Mouse (Mus musculus): ENCODE results near the gene Fst. TPM values are rescaled to one million over a fixed set of nuclear protein-coding genes. Genes with fewer than 3 reads are reported as not detected.
A peak's percentile ranks its signal among the peaks of the same experiment; 100 is the strongest.

Gene Fst
- polyA plus RNA-seq (2012; rRNA removed), result 6.8 and 7.6 TPM in 2 replicates

DNA sequence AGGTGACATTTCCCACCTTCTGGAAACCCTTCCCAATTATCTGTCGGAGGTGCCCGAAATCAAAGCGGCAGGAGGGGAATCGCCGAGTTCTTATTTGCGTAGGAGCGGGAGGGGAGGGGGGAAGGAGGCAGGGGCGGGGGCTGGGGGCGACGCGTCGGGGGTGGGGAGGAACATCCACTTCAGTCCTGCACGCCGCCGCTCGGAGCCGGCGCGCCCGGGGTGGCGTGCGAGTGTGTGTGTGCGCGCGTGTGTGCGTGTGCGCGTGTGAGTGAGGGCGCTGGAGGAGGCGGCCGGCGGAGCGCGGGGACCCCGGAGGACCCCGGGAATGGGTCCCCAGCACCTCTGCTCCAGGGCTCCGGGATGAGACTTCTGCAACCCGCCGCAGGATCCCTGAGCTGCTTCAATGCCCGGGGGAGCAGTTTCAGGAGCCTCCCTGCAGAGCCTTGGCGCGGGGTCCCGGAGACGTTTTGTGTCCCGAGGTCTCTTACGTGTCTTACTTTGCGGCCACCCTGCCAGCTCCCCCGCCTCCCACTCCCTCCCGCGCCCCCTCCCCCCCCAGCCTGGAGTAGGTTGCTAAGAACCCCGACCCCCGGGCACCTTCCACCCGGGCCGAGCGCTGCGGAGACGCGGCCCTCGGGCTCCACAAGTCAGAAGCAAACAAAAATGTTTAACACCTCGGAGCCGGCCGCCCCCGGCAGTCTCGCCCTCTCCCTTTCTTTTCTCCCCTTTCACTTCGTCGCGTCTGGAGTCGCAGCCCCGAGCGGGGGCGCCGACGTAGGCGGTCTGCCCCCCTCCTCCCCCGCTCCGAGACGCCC, at the start of gene Fst:
Gene Fst, minus strand, starts transcription at position 66 of the 815 bp plus-strand sequence.
- peak; percentile 80 for DNase-seq (ENCODE audit: low read depth)
- peak; percentile 22; the same call in 1 of the 2 replicates for TF ChIP-seq POLR2A (IDR thresholded peaks at IDR 0.05; ENCODE audit: borderline replicate concordance, extremely low read depth, insufficient read depth, insufficient read length, poor library complexity, severe bottlenecking)
- no peak for TF ChIP-seq CTCF (IDR thresholded peaks at IDR 0.05; ENCODE audit: borderline replicate concordance, extremely low read depth, insufficient read depth, insufficient read length)

- DNase-seq (ENCODE audit: low read depth), result no peak
- TF ChIP-seq CTCF (IDR thresholded peaks at IDR 0.05; ENCODE audit: borderline replicate concordance, extremely low read depth, insufficient read depth, insufficient read length), result no peak
- no peak for TF ChIP-seq POLR2A (IDR thresholded peaks at IDR 0.05; ENCODE audit: borderline replicate concordance, extremely low read depth, insufficient read depth, insufficient read length, poor library complexity, severe bottlenecking)
Observed at GRCm38 (mm10) chr13:114493826-114494225, 35.1 kb upstream of the Fst start.

DNA sequence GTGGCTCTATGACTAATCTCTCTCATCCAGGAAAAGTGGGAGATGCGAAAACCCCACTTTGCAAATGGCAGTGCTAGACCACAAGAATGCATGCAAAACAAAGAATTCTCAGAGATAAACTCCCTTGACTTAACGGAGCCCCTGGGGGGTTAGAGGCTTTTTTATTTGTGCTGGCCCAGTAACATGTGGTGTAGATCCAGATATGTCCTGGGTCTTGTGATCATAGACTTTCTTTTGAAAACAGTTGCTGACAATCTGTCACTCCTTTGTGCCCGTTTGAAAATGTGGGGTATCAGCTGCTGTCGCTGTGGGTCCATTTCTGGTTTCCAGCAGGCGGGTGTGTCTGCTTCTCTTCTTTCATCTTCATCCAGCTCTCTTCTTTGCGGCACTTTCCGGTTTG, 29.4 kb upstream of the Fst start:
- TF ChIP-seq CTCF (IDR thresholded peaks at IDR 0.05; ENCODE audit: borderline replicate concordance, extremely low read depth, insufficient read depth, insufficient read length) (no peak), POLR2A (IDR thresholded peaks at IDR 0.05; ENCODE audit: borderline replicate concordance, extremely low read depth, insufficient read depth, insufficient read length, poor library complexity, severe bottlenecking) (no peak)
- DNase-seq (ENCODE audit: low read depth), result peak; percentile 45

DNA sequence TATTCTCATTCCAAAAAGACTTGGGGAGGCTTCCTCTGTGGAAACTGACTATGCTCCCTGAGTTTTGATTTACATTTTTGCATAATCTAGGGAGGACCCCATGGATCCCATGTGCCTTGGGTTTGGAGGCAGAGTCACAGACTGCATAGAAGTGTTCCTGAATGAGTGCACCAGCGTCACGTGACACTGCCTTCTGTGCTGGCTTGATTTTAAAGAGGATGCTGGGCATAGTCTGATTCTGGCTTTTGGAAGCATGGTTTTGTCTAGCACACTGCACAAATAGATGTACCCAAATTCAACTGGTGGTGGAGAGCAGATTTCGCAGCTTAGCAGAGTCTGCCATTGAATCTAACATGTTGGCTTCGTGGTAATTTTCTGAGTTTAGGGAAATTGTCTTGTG, 19.6 kb upstream of the Fst start:
- TF ChIP-seq POLR2A (IDR thresholded peaks at IDR 0.05; ENCODE audit: borderline replicate concordance, extremely low read depth, insufficient read depth, insufficient read length, poor library complexity, severe bottlenecking) (no peak), CTCF (IDR thresholded peaks at IDR 0.05; ENCODE audit: borderline replicate concordance, extremely low read depth, insufficient read depth, insufficient read length) (no peak)
- peak; percentile 60 for DNase-seq (ENCODE audit: low read depth)

GRCm38 (mm10) chr13:114469945-114470344, 11.2 kb upstream of the Fst start:
- no peak for DNase-seq (ENCODE audit: low read depth)
- TF ChIP-seq POLR2A (IDR thresholded peaks at IDR 0.05; ENCODE audit: borderline replicate concordance, extremely low read depth, insufficient read depth, insufficient read length, poor library complexity, severe bottlenecking), result no peak
- no peak for TF ChIP-seq CTCF (IDR thresholded peaks at IDR 0.05; ENCODE audit: borderline replicate concordance, extremely low read depth, insufficient read depth, insufficient read length)

GRCm38 (mm10) chr13:114466269-114466919, 7.6 kb upstream of the Fst start:
- TF ChIP-seq CTCF (IDR thresholded peaks at IDR 0.05; ENCODE audit: borderline replicate concordance, extremely low read depth, insufficient read depth, insufficient read length), result no peak
- TF ChIP-seq POLR2A (IDR thresholded peaks at IDR 0.05; ENCODE audit: borderline replicate concordance, extremely low read depth, insufficient read depth, insufficient read length, poor library complexity, severe bottlenecking), result no peak
- no peak for DNase-seq (ENCODE audit: low read depth)

DNA sequence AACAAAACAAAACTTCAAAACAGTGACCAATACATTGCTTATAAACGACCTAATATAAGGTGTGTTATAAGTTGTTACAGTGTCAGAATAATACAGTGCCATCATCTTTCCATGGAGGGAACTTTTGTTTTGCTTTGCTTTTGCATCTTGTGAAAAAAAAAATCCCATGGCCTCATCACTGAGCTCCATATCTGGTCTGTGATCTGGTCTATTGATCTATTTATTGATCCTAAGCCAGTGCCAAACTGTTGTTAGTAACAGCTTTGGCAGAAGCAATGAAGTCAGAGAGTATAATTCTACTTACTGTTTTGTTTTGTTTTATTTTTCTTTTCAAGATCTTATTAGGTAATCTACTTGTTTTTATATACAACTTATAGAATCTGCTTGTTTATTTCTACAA, 6.6 kb upstream of the Fst start:
- TF ChIP-seq CTCF (IDR thresholded peaks at IDR 0.05; ENCODE audit: borderline replicate concordance, extremely low read depth, insufficient read depth, insufficient read length), result no peak
- TF ChIP-seq POLR2A (IDR thresholded peaks at IDR 0.05; ENCODE audit: borderline replicate concordance, extremely low read depth, insufficient read depth, insufficient read length, poor library complexity, severe bottlenecking), result no peak
- DNase-seq (ENCODE audit: low read depth), result no peak

DNA sequence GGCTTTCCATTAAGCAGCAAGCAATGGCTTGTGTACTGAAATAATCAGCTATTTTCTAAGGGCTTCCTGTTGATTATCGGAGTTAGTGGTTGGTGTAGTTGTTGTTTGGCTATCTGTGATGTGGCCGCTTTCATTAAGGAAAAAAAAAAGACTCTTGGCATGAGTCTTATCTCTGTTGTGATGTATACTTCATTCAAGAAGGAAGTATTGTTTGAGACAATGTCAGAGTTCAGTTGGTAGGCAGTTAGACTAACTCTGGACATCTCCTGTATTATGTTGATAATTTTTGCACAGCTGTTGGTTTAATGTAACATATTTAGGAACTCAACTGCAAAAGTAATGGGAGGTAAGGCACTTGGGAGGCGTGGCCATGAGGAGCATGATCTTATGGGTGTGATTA, 6.1 kb upstream of the Fst start:
- TF ChIP-seq POLR2A (IDR thresholded peaks at IDR 0.05; ENCODE audit: borderline replicate concordance, extremely low read depth, insufficient read depth, insufficient read length, poor library complexity, severe bottlenecking), result no peak
- TF ChIP-seq CTCF (IDR thresholded peaks at IDR 0.05; ENCODE audit: borderline replicate concordance, extremely low read depth, insufficient read depth, insufficient read length), result no peak
- DNase-seq (ENCODE audit: low read depth), result no peak

DNA sequence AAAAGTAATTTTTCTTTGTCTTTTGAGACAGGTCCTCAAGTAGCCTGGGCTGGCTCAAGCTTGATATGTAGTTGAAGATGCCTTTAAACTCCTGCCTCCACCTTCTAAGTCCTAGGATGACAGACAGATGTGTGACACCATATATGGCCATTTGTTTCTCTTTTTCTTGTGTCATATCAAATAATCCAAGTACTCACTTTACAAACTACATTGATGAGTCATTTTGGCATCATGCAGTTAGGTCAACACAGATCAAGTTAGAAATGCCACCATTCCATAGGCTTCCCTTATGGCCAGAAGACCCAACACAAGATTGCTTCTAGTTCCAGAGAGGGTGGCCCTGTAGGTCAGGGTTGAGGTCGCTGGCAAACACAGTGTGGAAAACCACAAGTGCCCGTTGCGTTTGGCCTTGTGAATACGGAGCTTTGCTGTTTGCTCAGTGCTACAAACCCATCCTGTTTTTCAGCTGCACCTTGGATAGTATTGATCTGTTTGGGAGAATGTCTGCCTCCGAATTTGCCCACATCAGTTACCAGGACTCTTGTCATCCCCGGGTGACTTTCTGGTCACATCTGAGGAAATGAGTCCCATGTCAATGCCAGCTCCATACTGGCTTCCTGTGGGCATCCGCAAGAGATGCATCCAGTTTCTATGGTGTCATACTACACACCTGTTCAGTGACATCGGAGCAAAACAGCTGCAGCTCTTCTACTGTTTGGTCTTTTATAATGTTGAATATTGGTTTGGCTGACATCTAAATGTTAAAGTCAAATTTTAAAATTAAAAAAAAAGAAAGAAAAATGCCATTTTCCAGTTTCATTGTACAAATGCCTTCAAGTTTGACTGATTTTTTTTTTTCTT, 4.0 kb upstream of the Fst start:
- no peak for DNase-seq (ENCODE audit: low read depth)
- TF ChIP-seq POLR2A (IDR thresholded peaks at IDR 0.05; ENCODE audit: borderline replicate concordance, extremely low read depth, insufficient read depth, insufficient read length, poor library complexity, severe bottlenecking), result no peak
- no peak for TF ChIP-seq CTCF (IDR thresholded peaks at IDR 0.05; ENCODE audit: borderline replicate concordance, extremely low read depth, insufficient read depth, insufficient read length)

GRCm38 (mm10) chr13:114460306-114460892, 1.6 kb upstream of the Fst start:
- TF ChIP-seq CTCF (IDR thresholded peaks at IDR 0.05; ENCODE audit: borderline replicate concordance, extremely low read depth, insufficient read depth, insufficient read length), result peak; percentile 61; the same call in 1 of the 2 replicates
- no peak for TF ChIP-seq POLR2A (IDR thresholded peaks at IDR 0.05; ENCODE audit: borderline replicate concordance, extremely low read depth, insufficient read depth, insufficient read length, poor library complexity, severe bottlenecking)

More at GRCm38 (mm10) chr13:114460306-114460892, 1.6 kb upstream of the Fst start:
- peak; percentile 96 for DNase-seq (ENCODE audit: low read depth)
